Mouse (Mus musculus) limb, embryonic 11.5 days (tissue): ENCODE measurements at regions not wholly inside any gene's neighbourhood (a gene's known extent, or its start where the extent isn't known, plus 50 kb on each side); places are given as distances from the start of the nearest gene placed in this dataset.
"Not testable (repeated sequence)": the region's sequence is repeated elsewhere in the genome, so short reads cannot be mapped to it uniquely, and the experiment has no call there.

Source experiments
- ATAC-seq: fragments of 200-750 bp; cut with Nextera tagmentation; 2 replicates; pipeline ENCODE4 v1.8.0; 2017; ENCODE audit warnings: low read depth; ENCODE audit not compliant: insufficient number of reproducible peaks, low FRiP score, low TSS enrichment
- DNase-seq: peaks from one replicate; pipeline ENCODE4 v3.0.0-alpha.2; 2015; ENCODE audit warnings: low spot score
- H3K27ac ChIP-seq: fragments of 300-500 bp; sonication (generic); replicated peaks from 2 replicates; pipeline ENCODE4 v1.5.1; 2014; ENCODE audit warnings: low read depth, mild to moderate bottlenecking, low read length
- H3K27me3 ChIP-seq: fragments of 300-500 bp; sonication (generic); 2 replicates; pipeline ENCODE4 v1.6.1; 2014; ENCODE audit warnings: mild to moderate bottlenecking, low read length, mixed read lengths; ENCODE audit not compliant: control insufficient read depth, insufficient read depth
- H3K36me3 ChIP-seq: fragments of 300-500 bp; sonication (generic); 2 replicates; pipeline ENCODE4 v1.6.1; 2014; ENCODE audit warnings: mild to moderate bottlenecking, low read length, moderate library complexity, mixed read lengths; ENCODE audit not compliant: control insufficient read depth, insufficient read depth
- H3K4me1 ChIP-seq: fragments of 300-500 bp; sonication (generic); 2 replicates; pipeline ENCODE4 v1.6.1; 2014; ENCODE audit warnings: low read length, mixed read lengths; ENCODE audit not compliant: control insufficient read depth, insufficient read depth
- H3K4me2 ChIP-seq: fragments of 300-500 bp; sonication (generic); 2 replicates; pipeline ENCODE4 v1.6.1; 2014; ENCODE audit warnings: low read depth, mild to moderate bottlenecking, moderate library complexity; ENCODE audit not compliant: severe bottlenecking
- H3K4me3 ChIP-seq: fragments of 300-500 bp; sonication (generic); 2 replicates; pipeline ENCODE4 v1.5.1; 2014; ENCODE audit warnings: low read depth, low read length
- H3K9ac ChIP-seq: fragments of 300-500 bp; sonication (generic); 2 replicates; pipeline ENCODE4 v1.6.1; 2014; ENCODE audit warnings: mild to moderate bottlenecking, low read length
- H3K9me3 ChIP-seq: fragments of 300-500 bp; sonication (generic); 2 replicates; pipeline ENCODE4 v1.6.1; 2016; ENCODE audit warnings: low read length; ENCODE audit not compliant: control insufficient read depth
- WGBS: fragments of 180-500 bp; shearing (Covaris S2); extraction: QIAGEN DNeasy Blood & Tissue Kit; methylation state at CpG from one replicate; pipeline ENCODE4 v1.1.7; 2014; 5-methylcytosine and 5-hydroxymethylcytosine counted together

DNA sequence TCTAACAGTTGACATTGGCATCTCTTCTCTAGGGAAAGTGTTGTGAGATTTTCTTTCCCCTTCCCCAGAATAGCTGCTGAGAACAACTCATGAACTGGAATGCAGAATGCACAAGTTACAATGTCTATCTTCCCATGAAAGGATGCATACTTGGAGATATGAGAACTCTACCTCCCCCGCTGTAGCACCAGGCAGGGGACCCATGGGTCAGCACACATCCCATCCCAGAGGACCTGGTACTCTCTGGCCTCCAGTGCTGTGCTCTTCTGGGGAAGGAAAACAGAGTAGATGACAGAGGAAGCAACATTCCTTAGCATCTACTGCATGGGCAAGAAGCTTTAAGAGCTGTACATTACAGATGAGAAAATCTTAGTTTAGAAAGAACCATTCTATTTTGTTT lies 209.6 kb downstream of the Trib2 start:
- WGBS = 63% methylated on average over 1 of the region's 1 CpGs
- no peak for DNase-seq

DNA sequence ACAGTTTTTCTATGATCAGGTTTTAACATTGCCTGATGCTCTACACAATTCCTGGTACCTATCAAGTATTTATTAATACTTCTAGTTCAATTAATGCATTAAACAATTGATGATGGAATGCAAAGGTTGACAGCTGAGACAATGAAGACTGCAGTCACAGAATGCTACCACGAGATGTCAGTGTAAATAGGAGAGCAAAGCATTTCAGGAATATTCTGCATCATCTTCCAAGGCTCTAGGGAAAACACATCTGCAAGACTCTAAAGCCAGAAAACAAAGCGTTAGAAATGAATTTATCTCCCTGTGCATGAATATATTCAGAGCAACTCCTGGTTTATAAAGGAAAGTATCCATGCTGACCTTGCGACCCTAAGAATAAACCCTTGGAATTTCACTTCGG lies 210.6 kb downstream of the Trib2 start:
- Histone ChIP-seq H3K27me3 (no peaks in the 10 kb centered on the region), H3K4me1 (peaks cover 10% of the 10 kb centered on the region), H3K9ac (no peak overlapping the region), H3K4me2 (no peak overlapping the region), H3K36me3 (no peaks in the 10 kb centered on the region), H3K9me3 (no peaks in the 10 kb centered on the region), H3K27ac (no peak overlapping the region), H3K4me3 (no peak overlapping the region)
- ATAC-seq = no peak
- DNase-seq = no peak
- 53% methylated on average over 4 of the region's 4 CpGs for WGBS

More for the DNA sequence above, 209.6 kb downstream of the Trib2 start:
- no peak for ATAC-seq
- Histone ChIP-seq H3K4me1 (peaks cover 10% of the 10 kb centered on the region), H3K9ac (no peak overlapping the region), H3K27ac (no peak overlapping the region), H3K27me3 (no peaks in the 10 kb centered on the region), H3K4me2 (no peak overlapping the region), H3K36me3 (no peaks in the 10 kb centered on the region), H3K4me3 (no peak overlapping the region), H3K9me3 (no peaks in the 10 kb centered on the region)

DNA sequence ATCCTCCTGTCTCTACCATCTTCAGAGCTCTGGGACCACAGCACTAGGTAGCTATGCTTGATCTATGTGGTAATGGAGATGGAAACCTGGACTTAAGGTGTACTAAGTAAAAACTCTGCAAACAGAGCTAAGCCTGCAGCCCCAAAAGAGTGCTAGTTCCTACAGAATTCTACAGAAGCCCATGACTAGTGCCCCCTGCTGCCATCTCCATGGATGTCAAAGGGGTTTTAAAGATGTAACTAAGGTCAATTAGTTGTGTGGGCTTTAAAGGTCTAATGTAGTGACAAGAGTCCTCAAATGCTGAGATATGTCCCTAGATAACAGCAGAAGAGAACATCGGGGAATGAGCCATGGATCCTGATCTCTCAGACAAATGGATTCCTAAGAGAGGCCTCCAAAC lies 212.1 kb downstream of the Trib2 start:
- no peak overlapping the region for H3K4me2 ChIP-seq
- H3K4me3 ChIP-seq = no peak overlapping the region
- no peaks in the 10 kb centered on the region for H3K36me3 ChIP-seq
- DNase-seq (no peak), ATAC-seq (no peak)
- no peak overlapping the region for H3K9ac ChIP-seq
- H3K27me3 ChIP-seq = no peaks in the 10 kb centered on the region
- H3K27ac ChIP-seq = no peak overlapping the region
- 88% methylated on average over 1 of the region's 1 CpGs for WGBS
- H3K4me1 ChIP-seq = peaks cover 10% of the 10 kb centered on the region
- H3K9me3 ChIP-seq = no peaks in the 10 kb centered on the region

- ATAC-seq (no peak), DNase-seq (no peak)
- Histone ChIP-seq H3K4me1 (peaks cover 10% of the 10 kb centered on the region), H3K9me3 (no peaks in the 10 kb centered on the region), H3K9ac (no peak overlapping the region), H3K4me3 (no peak overlapping the region), H3K4me2 (no peak overlapping the region), H3K27ac (no peak overlapping the region), H3K27me3 (no peaks in the 10 kb centered on the region), H3K36me3 (no peaks in the 10 kb centered on the region)
- 56% methylated on average over 5 of the region's 5 CpGs for WGBS
These were observed 212.8 kb downstream of the Trib2 start for GRCm38 (mm10) chr12:15603885-15604284.

GRCm38 (mm10) chr12:15603319-15603718 lies 213.4 kb downstream of the Trib2 start:
- H3K4me3 ChIP-seq = no peak overlapping the region
- no peaks in the 10 kb centered on the region for H3K27me3 ChIP-seq
- DNase-seq (peak; percentile 43), ATAC-seq (no peak)
- no peak overlapping the region for H3K9ac ChIP-seq
- peaks cover 10% of the 10 kb centered on the region for H3K4me1 ChIP-seq
- 43% methylated on average over 5 of the region's 5 CpGs for WGBS
- no peaks in the 10 kb centered on the region for H3K36me3 ChIP-seq
- H3K4me2 ChIP-seq = no peak overlapping the region
- no peak overlapping the region for H3K27ac ChIP-seq
- no peaks in the 10 kb centered on the region for H3K9me3 ChIP-seq

GRCm38 (mm10) chr12:15594704-15595103 lies 222.0 kb downstream of the Trib2 start:
- no peak for DNase-seq
- H3K4me1 ChIP-seq = no peaks in the 10 kb centered on the region
- H3K4me3 ChIP-seq = no peak overlapping the region
- no peak overlapping the region for H3K9ac ChIP-seq
- H3K9me3 ChIP-seq = no peaks in the 10 kb centered on the region
- no peak overlapping the region for H3K4me2 ChIP-seq
- WGBS = 70% methylated on average over 2 of the region's 2 CpGs
- ATAC-seq = no peak
- no peaks in the 10 kb centered on the region for H3K36me3 ChIP-seq
- no peaks in the 10 kb centered on the region for H3K27me3 ChIP-seq
- no peak overlapping the region for H3K27ac ChIP-seq

DNA sequence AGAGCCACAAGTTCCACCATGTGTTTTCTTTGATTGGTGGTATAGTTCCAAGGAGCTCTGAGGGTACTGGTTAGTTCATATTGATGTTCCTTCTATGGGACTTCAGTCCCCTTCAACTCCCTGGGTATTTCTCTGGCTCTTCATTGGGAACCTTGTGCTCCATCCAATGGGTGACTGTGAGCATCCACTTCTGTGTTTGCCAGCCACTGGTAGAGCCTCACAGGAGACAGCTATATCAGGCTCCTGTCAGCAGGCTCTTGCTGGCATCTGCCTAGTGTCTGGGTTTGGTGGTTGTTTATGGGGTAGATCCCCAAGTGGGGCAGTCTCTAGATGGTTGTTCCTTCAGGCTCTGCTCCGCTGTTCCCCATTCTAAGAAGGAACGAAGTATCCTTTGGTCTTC lies 228.9 kb downstream of the Trib2 start:
- 93% methylated on average over 2 of the region's 2 CpGs for WGBS
- not testable (repeated sequence) for H3K4me3 ChIP-seq, DNase-seq, H3K27me3 ChIP-seq, H3K36me3 ChIP-seq, H3K9me3 ChIP-seq, ATAC-seq, H3K4me1 ChIP-seq, H3K27ac ChIP-seq, H3K9ac ChIP-seq, H3K4me2 ChIP-seq

DNA sequence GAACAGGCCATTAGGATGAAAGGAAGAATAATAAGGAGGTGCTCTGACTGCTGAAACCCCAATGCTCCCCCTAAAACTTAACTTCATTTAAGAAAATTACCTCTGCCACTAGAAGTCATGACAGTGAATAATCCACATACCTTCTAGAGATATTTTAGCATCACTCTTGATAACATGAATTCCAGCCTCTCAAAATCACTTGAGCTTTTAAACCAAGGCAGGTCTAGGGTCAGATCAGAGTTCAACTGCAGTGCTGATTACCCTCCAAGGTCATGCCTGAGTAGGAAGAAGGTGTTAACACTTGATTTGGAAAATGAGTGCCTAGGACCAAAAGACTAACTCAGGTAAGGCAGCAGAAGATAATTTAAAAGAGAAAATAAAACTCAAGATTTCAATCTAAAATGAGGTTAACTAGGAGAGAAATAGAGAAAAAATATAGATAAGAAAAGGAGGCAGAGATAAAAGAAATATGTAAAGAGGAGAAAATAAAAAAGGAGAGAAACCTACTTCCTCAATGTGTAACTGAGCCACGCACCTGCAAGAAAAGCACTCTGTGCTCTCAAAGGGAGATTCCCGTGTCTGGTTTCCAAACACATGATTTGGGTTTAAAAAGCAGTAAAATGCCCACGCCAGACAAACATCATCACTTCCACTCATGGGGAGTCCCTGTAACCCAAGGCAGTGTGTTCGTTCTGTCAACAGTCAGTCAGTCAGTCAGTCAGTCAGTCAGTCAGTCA lies 229.8 kb downstream of the Trib2 start:
- no peaks in the 10 kb centered on the region for H3K4me1 ChIP-seq
- no peaks in the 10 kb centered on the region for H3K27me3 ChIP-seq
- H3K9ac ChIP-seq = no peak overlapping the region
- H3K9me3 ChIP-seq = no peaks in the 10 kb centered on the region
- DNase-seq (no peak), ATAC-seq (no peak)
- H3K36me3 ChIP-seq = no peaks in the 10 kb centered on the region
- H3K27ac ChIP-seq = no peak overlapping the region
- WGBS = 77% methylated on average over 4 of the region's 4 CpGs
- no peak overlapping the region for H3K4me2 ChIP-seq
- H3K4me3 ChIP-seq = no peak overlapping the region

DNA sequence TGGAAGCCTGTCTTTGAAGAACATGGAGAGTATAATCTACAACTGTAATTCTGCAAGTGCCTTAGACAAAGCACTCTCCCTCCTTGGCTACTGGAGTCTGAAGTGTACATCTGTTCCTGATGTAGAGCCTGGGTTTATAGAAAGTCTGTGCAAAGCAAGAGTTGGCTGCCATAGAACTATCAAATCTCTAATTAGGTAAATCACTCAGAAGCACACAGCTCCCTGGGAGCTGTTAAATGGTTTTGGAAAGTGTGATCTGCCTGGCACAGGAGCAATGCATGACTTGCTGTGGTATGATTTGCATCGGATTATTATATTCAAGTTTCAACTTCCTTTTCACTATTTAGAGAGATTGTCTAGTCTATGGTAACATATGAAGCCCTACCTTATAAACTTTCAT lies 230.9 kb downstream of the Trib2 start:
- Histone ChIP-seq H3K36me3 (no peaks in the 10 kb centered on the region), H3K4me1 (no peaks in the 10 kb centered on the region), H3K4me3 (no peak overlapping the region), H3K4me2 (no peak overlapping the region), H3K27me3 (no peaks in the 10 kb centered on the region), H3K9ac (no peak overlapping the region), H3K27ac (no peak overlapping the region), H3K9me3 (no peaks in the 10 kb centered on the region)
- WGBS = 76% methylated on average over 1 of the region's 1 CpGs
- no peak for ATAC-seq
- no peak for DNase-seq
